In the genomic region with DNA sequence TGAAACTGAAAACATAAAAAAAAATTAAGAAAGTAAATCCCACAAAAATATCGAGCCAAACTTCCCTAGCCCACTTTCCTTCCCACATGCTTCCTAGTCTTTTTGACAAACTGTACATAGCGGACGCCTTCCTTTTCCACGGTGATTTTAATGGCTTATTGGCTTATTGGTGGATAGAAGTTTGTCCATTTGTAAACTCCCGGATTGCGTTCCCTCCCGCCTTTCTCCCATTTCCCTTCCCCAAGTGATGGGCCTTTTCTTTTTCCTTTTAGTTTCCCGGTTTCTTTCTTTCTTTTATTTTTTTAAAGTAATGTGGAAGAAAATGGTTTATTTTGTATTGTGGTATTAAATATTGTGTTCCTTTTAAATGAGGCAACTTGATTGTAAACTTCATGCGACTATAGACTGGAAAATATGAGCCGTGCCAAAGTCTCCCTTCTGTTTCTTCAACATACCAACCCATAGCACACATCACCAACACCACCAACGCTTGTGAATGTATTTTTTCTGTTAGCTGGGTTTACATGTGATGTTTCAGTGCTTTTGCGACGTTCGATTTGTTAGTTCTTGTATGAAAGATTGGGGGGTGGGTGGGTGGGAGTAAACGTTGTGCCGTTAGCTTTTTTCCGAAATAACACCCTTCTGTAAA, we compare ENCODE assay signal across 19 mouse cellular contexts. TPM values are rescaled to one million over a fixed set of nuclear protein-coding genes. Genes with fewer than 3 reads are reported as not detected.
DNase-seq lines count a peak whose midpoint lies in the region; ATAC-seq and TF ChIP-seq lines count a peak whose summit lies in the region.
"Had no signal": no experiment of that assay in that cellular context is flagged by ENCODE, and none has a peak within 500 bp of the region (broad histone marks: within the 10 kb centered on the region; RNA-seq: fewer than 3 reads in every experiment).

No protein-coding gene starts in this region.

- peak; percentile 59 for DNase-seq in embryo, embryonic 10.5 days (ENCODE audit: low spot score)
- DNase-seq in embryo, embryonic 9.5 days (ENCODE audit: extremely low spot score): no peak
- DNase-seq in liver: no peak
- DNase-seq in left cerebral cortex, postnatal 14 days (ENCODE audit: low spot score in 2 of 2): no peak
- no peak for DNase-seq in lung, postnatal 0 days (ENCODE audit: low spot score)
- DNase-seq: adrenal gland, postnatal 25 days; right cerebral cortex, adult 18-20 months had no signal

- 10% methylated on average over 17 of the region's 17 CpGs for WGBS in forebrain, embryonic 13.5 days
- WGBS in limb, embryonic 12.5 days: 11% methylated on average over 17 of the region's 17 CpGs
- 13% methylated on average over 17 of the region's 17 CpGs for WGBS in neural tube, embryonic 13.5 days
- 21% methylated on average over 17 of the region's 17 CpGs for WGBS in lung, postnatal 0 days

- H3K4me3 ChIP-seq in forebrain, embryonic 13.5 days: peak overlapping the region; percentile 79
- peak overlapping the region; percentile 34 for H3K4me3 ChIP-seq in limb, embryonic 12.5 days (replicated peaks)
- H3K4me3 ChIP-seq in neural tube, embryonic 13.5 days: peak overlapping the region; percentile 58
- no peak overlapping the region for H3K4me3 ChIP-seq in lung, postnatal 0 days (ENCODE audit: low read depth, low read length)

- H3K9me3 ChIP-seq in forebrain, embryonic 13.5 days (replicated peaks): no peaks in the 10 kb centered on the region
- H3K9me3 ChIP-seq in limb, embryonic 12.5 days: no peaks in the 10 kb centered on the region
- no peaks in the 10 kb centered on the region for H3K9me3 ChIP-seq in neural tube, embryonic 13.5 days
- no peaks in the 10 kb centered on the region for H3K9me3 ChIP-seq in lung, postnatal 0 days (ENCODE audit: low read length)

- peak overlapping the region; percentile 37 for H3K27ac ChIP-seq in forebrain, embryonic 13.5 days
- peak overlapping the region; percentile 47; the same call in 1 of the 2 replicates for H3K27ac ChIP-seq in limb, embryonic 12.5 days
- 0 out of 2 replicates have a peak overlapping the region, but pooled peaks have one; percentile 4 for H3K27ac ChIP-seq in neural tube, embryonic 13.5 days (replicated peaks)
- H3K27ac ChIP-seq in lung, postnatal 0 days (ENCODE audit: low read length): no peak overlapping the region
- H3K27ac ChIP-seq: kidney, postnatal 0 days; liver, embryonic 14.5 days had no signal

- peak overlapping the region; percentile 71 for H3K4me2 ChIP-seq in forebrain, embryonic 13.5 days
- peak overlapping the region; percentile 81 for H3K4me2 ChIP-seq in limb, embryonic 12.5 days
- H3K4me2 ChIP-seq in neural tube, embryonic 13.5 days: peak overlapping the region; percentile 62
- H3K4me2 ChIP-seq in lung, postnatal 0 days (replicated peaks; ENCODE audit: low read depth, low read length): no peak overlapping the region

- no peak for TF ChIP-seq EP300 in lung, postnatal 0 days (IDR thresholded peaks at IDR 0.05)

- no peak for TF ChIP-seq CTCF in lung, postnatal 0 days (IDR thresholded peaks at IDR 0.05)

- intact Hi-C loops in left cerebral cortex, postnatal 14 days (cut with DNase I): loop anchor here (5.0 kb wide), 2 partner anchors 72 to 252 kb away; no protein-coding TSS in a partner anchor

- peaks cover 57% of the 10 kb centered on the region for H3K4me1 ChIP-seq in forebrain, embryonic 13.5 days
- peaks cover 54% of the 10 kb centered on the region for H3K4me1 ChIP-seq in limb, embryonic 12.5 days (replicated peaks)
- H3K4me1 ChIP-seq in neural tube, embryonic 13.5 days (replicated peaks): peaks cover 32% of the 10 kb centered on the region
- peaks cover 7% of the 10 kb centered on the region for H3K4me1 ChIP-seq in lung, postnatal 0 days (ENCODE audit: insufficient read depth, low read depth, low read length)

- peaks cover 62% of the 10 kb centered on the region for H3K27me3 ChIP-seq in forebrain, embryonic 13.5 days
- peaks cover 71% of the 10 kb centered on the region for H3K27me3 ChIP-seq in limb, embryonic 12.5 days
- peaks cover 75% of the 10 kb centered on the region for H3K27me3 ChIP-seq in neural tube, embryonic 13.5 days
- H3K27me3 ChIP-seq in lung, postnatal 0 days (replicated peaks; ENCODE audit: insufficient read depth, low read length): peaks cover 82% of the 10 kb centered on the region
- H3K27me3 ChIP-seq: Patski had no signal

- H3K9ac ChIP-seq in forebrain, embryonic 13.5 days: peak overlapping the region; percentile 98
- H3K9ac ChIP-seq in limb, embryonic 12.5 days (replicated peaks): peak overlapping the region; percentile 50
- peak overlapping the region; percentile 82 for H3K9ac ChIP-seq in neural tube, embryonic 13.5 days
- no peak overlapping the region for H3K9ac ChIP-seq in lung, postnatal 0 days (replicated peaks; ENCODE audit: low read depth)
- H3K9ac ChIP-seq: liver, embryonic 14.5 days had no signal

- H3K36me3 ChIP-seq in forebrain, embryonic 13.5 days (ENCODE audit: poor library complexity, severe bottlenecking): peaks cover 9% of the 10 kb centered on the region; the same call in 1 of the 2 replicates
- no peaks in the 10 kb centered on the region; the same call in 1 of the 2 replicates for H3K36me3 ChIP-seq in limb, embryonic 12.5 days
- no peaks in the 10 kb centered on the region for H3K36me3 ChIP-seq in neural tube, embryonic 13.5 days
- no peaks in the 10 kb centered on the region for H3K36me3 ChIP-seq in lung, postnatal 0 days (ENCODE audit: insufficient read depth, low read length)

- ATAC-seq in forebrain, embryonic 13.5 days: no peak
- ATAC-seq in limb, embryonic 12.5 days (ENCODE audit: insufficient number of reproducible peaks, insufficient read depth, low FRiP score, low TSS enrichment, low read depth): no peak
- no peak for ATAC-seq in neural tube, embryonic 13.5 days (ENCODE audit: low read depth)
- ATAC-seq in lung, postnatal 0 days: no peak
- ATAC-seq: Patski had no signal

RNA-seq across cellular contexts. Expression of a gene that starts 4.3 kb away (rescaled TPM):
- polyA plus RNA-seq in forebrain, embryonic 13.5 days (2015; fragmentation: Nextera tagmentation; extraction: Ambion mirVana): 10.1 and 12.0 TPM in 2 replicates
- 6.2 and 8.0 TPM in 2 replicates for polyA plus RNA-seq in limb, embryonic 12.5 days (2016; fragmentation: Nextera tagmentation; extraction: Ambion mirVana)
- 8.2 and 10.2 TPM in 2 replicates for polyA plus RNA-seq in neural tube, embryonic 13.5 days (2015; fragmentation: Nextera tagmentation; extraction: Ambion mirVana)
- total RNA-seq in left cerebral cortex, postnatal 14 days (2021): 10 to 100 TPM; 20.1 to 22.1 TPM
- 0.05 TPM in 1 of 2 replicates, not detected in the other for polyA plus RNA-seq in lung, postnatal 0 days (2015; fragmentation: Nextera tagmentation; extraction: Ambion mirVana)
- total RNA-seq: adrenal gland, postnatal 25 days; gastrocnemius, adult 18-20 months; heart, postnatal 10 days; megakaryocyte-erythroid progenitor cell, adult 5-6 weeks had no signal
- polyA plus RNA-seq: kidney, postnatal 0 days; stomach, embryonic 14.5 days had no signal

RNA-seq across cellular contexts. Expression of a gene that starts 10.8 kb away (rescaled TPM):
- polyA plus RNA-seq in forebrain, embryonic 13.5 days (2015; fragmentation: Nextera tagmentation; extraction: Ambion mirVana): 0.48 and 0.56 TPM in 2 replicates
- polyA plus RNA-seq in limb, embryonic 12.5 days (2016; fragmentation: Nextera tagmentation; extraction: Ambion mirVana): 0.14 and 0.18 TPM in 2 replicates
- 0.19 and 0.29 TPM in 2 replicates for polyA plus RNA-seq in neural tube, embryonic 13.5 days (2015; fragmentation: Nextera tagmentation; extraction: Ambion mirVana)
- under 1 TPM in 1 of 2 experiments, not detected in 1; 0.31 TPM for total RNA-seq in left cerebral cortex, postnatal 14 days (2021)
- polyA plus RNA-seq in lung, postnatal 0 days (2015; fragmentation: Nextera tagmentation; extraction: Ambion mirVana): not detected in 2 replicates
- total RNA-seq: adrenal gland, postnatal 25 days; gastrocnemius, adult 18-20 months; heart, postnatal 10 days; megakaryocyte-erythroid progenitor cell, adult 5-6 weeks had no signal
- polyA plus RNA-seq: C2C12; cortical plate, adult 2 months; kidney, postnatal 0 days; liver, embryonic 14.5 days; Patski; stomach, embryonic 14.5 days had no signal

RNA-seq across cellular contexts. Expression of a gene that starts 14.1 kb away (rescaled TPM):
- polyA plus RNA-seq in forebrain, embryonic 13.5 days (2015; fragmentation: Nextera tagmentation; extraction: Ambion mirVana): 17.3 and 19.5 TPM in 2 replicates
- polyA plus RNA-seq in limb, embryonic 12.5 days (2016; fragmentation: Nextera tagmentation; extraction: Ambion mirVana): 8.0 TPM in 2 replicates
- 8.4 and 8.6 TPM in 2 replicates for polyA plus RNA-seq in neural tube, embryonic 13.5 days (2015; fragmentation: Nextera tagmentation; extraction: Ambion mirVana)
- 1 to 10 TPM; 3.2 to 4.7 TPM for total RNA-seq in left cerebral cortex, postnatal 14 days (2021)
- polyA plus RNA-seq in lung, postnatal 0 days (2015; fragmentation: Nextera tagmentation; extraction: Ambion mirVana): not detected in 2 replicates
- total RNA-seq: adrenal gland, postnatal 25 days; gastrocnemius, adult 18-20 months; heart, postnatal 10 days; megakaryocyte-erythroid progenitor cell, adult 5-6 weeks had no signal
- polyA plus RNA-seq: liver, embryonic 14.5 days; stomach, embryonic 14.5 days had no signal

RNA-seq across cellular contexts. Expression of a gene that starts 28.7 kb away (rescaled TPM):
- polyA plus RNA-seq in forebrain, embryonic 13.5 days (2015; fragmentation: Nextera tagmentation; extraction: Ambion mirVana): 1.6 and 2.1 TPM in 2 replicates
- 0.14 and 0.23 TPM in 2 replicates for polyA plus RNA-seq in limb, embryonic 12.5 days (2016; fragmentation: Nextera tagmentation; extraction: Ambion mirVana)
- 0.46 and 0.62 TPM in 2 replicates for polyA plus RNA-seq in neural tube, embryonic 13.5 days (2015; fragmentation: Nextera tagmentation; extraction: Ambion mirVana)
- total RNA-seq in left cerebral cortex, postnatal 14 days (2021): under 1 TPM in 1 of 2 experiments, not detected in 1; 0.18 TPM
- not detected in 2 replicates for polyA plus RNA-seq in lung, postnatal 0 days (2015; fragmentation: Nextera tagmentation; extraction: Ambion mirVana)
- total RNA-seq: adrenal gland, postnatal 25 days; gastrocnemius, adult 18-20 months; heart, postnatal 10 days; megakaryocyte-erythroid progenitor cell, adult 5-6 weeks had no signal
- polyA plus RNA-seq: C2C12; kidney, postnatal 0 days; liver, embryonic 14.5 days; Patski; stomach, embryonic 14.5 days had no signal

RNA-seq across cellular contexts. Expression of a gene that starts 54.5 kb away (rescaled TPM):
- polyA plus RNA-seq in forebrain, embryonic 13.5 days (2015; fragmentation: Nextera tagmentation; extraction: Ambion mirVana): 25.2 and 27.1 TPM in 2 replicates
- 34.5 and 37.7 TPM in 2 replicates for polyA plus RNA-seq in limb, embryonic 12.5 days (2016; fragmentation: Nextera tagmentation; extraction: Ambion mirVana)
- 28.2 and 32.0 TPM in 2 replicates for polyA plus RNA-seq in neural tube, embryonic 13.5 days (2015; fragmentation: Nextera tagmentation; extraction: Ambion mirVana)
- total RNA-seq in left cerebral cortex, postnatal 14 days (2021): 10 to 100 TPM; 30.2 to 34.4 TPM
- 10.4 and 16.2 TPM in 2 replicates for polyA plus RNA-seq in lung, postnatal 0 days (2015; fragmentation: Nextera tagmentation; extraction: Ambion mirVana)
